Mouse (Mus musculus) cortical plate, adult 2 months (tissue): ENCODE results near the gene Slc43a1.

Source experiments
- CTCF ChIP-seq: fragments of 200-500 bp; IDR thresholded peaks from 2 replicates; pipeline ENCODE4 v1.5.1; 2011; ENCODE audit warnings: mild to moderate bottlenecking, control low read depth, low read length; ENCODE audit not compliant: insufficient read depth; ENCODE audit errors: extremely low read depth
- POLR2A ChIP-seq: fragments of 200-500 bp; IDR thresholded peaks from 2 replicates; pipeline ENCODE4 v1.6.1; 2011; ENCODE audit warnings: mild to moderate bottlenecking, low read length, control low read depth; ENCODE audit not compliant: insufficient read depth; ENCODE audit errors: extremely low read depth

GRCm38 (mm10) chr2:84819861-84820260, 18.8 kb upstream of the Slc43a1 start:
- TF ChIP-seq CTCF (no peak), POLR2A (no peak)
